Mouse (Mus musculus): Measurements from ENCODE around the gene Tshz2. TPM values are rescaled to one million over a fixed set of nuclear protein-coding genes. Genes with fewer than 3 reads are reported as not detected.

The Tshz2 gene
- total and polyA plus RNA-seq, 2 experiments from 2014 or later = 29.0 to 40.2 TPM

GRCm38 (mm10) chr2:170007426-170007958 lies 374.7 kb downstream of the Tshz2 start:
- Histone ChIP-seq H3K4me1 (ENCODE audit: insufficient read depth, low read length) (no peaks in the 10 kb centered on the region), H3K9me3 (ENCODE audit: low read length) (no peaks in the 10 kb centered on the region), H3K9ac (replicated peaks; ENCODE audit: low read length) (no peak overlapping the region), H3K27me3 (ENCODE audit: insufficient read depth, low read length) (no peaks in the 10 kb centered on the region), H3K4me2 (ENCODE audit: low read depth, low read length) (no peak overlapping the region), H3K27ac (no peak overlapping the region), H3K36me3 (ENCODE audit: insufficient read depth, low read length) (no peaks in the 10 kb centered on the region), H3K4me3 (ENCODE audit: low read length) (no peak overlapping the region)
- DNase-seq (ENCODE audit: low spot score) = no peak
- 74% methylated on average over 6 of the region's 6 CpGs for WGBS
- TF ChIP-seq CTCF (IDR thresholded peaks at IDR 0.05; ENCODE audit: low read depth) = no peak
- ATAC-seq = no peak

- TF ChIP-seq CTCF (IDR thresholded peaks at IDR 0.05; ENCODE audit: low read depth) = peak; percentile 13; the same call in 1 of the 2 replicates
- ATAC-seq = 0 out of 2 replicates have a peak, but pooled peaks have one; percentile 34
These were observed 376.9 kb downstream of the Tshz2 start for GRCm38 (mm10) chr2:170009729-170010128.

GRCm38 (mm10) chr2:170011858-170012257 lies 379.0 kb downstream of the Tshz2 start:
- H3K4me3 ChIP-seq (ENCODE audit: low read length) = no peak overlapping the region
- TF ChIP-seq CTCF (IDR thresholded peaks at IDR 0.05; ENCODE audit: low read depth) = no peak
- no peaks in the 10 kb centered on the region for H3K9me3 ChIP-seq (ENCODE audit: low read length)
- no peaks in the 10 kb centered on the region for H3K36me3 ChIP-seq (ENCODE audit: insufficient read depth, low read length)
- ATAC-seq = no peak
- 36% methylated on average over 8 of the region's 8 CpGs for WGBS
- H3K27ac ChIP-seq = no peak overlapping the region
- no peaks in the 10 kb centered on the region for H3K4me1 ChIP-seq (ENCODE audit: insufficient read depth, low read length)
- 0 out of 2 replicates have a peak overlapping the region, but pooled peaks have one; percentile 16 for H3K4me2 ChIP-seq (ENCODE audit: low read depth, low read length)
- no peaks in the 10 kb centered on the region for H3K27me3 ChIP-seq (ENCODE audit: insufficient read depth, low read length)
- no peak overlapping the region for H3K9ac ChIP-seq (replicated peaks; ENCODE audit: low read length)
- DNase-seq (ENCODE audit: low spot score) = no peak

More at GRCm38 (mm10) chr2:170009729-170010128, 376.9 kb downstream of the Tshz2 start:
- Histone ChIP-seq H3K4me1 (ENCODE audit: insufficient read depth, low read length) (no peaks in the 10 kb centered on the region), H3K36me3 (ENCODE audit: insufficient read depth, low read length) (no peaks in the 10 kb centered on the region), H3K4me2 (ENCODE audit: low read depth, low read length) (peak overlapping the region; percentile 35), H3K4me3 (ENCODE audit: low read length) (no peak overlapping the region), H3K9ac (replicated peaks; ENCODE audit: low read length) (no peak overlapping the region), H3K9me3 (ENCODE audit: low read length) (no peaks in the 10 kb centered on the region), H3K27ac (no peak overlapping the region), H3K27me3 (ENCODE audit: insufficient read depth, low read length) (no peaks in the 10 kb centered on the region)
- 14% methylated on average over 11 of the region's 11 CpGs for WGBS
- no peak for DNase-seq (ENCODE audit: low spot score)

- no peaks in the 10 kb centered on the region for H3K9me3 ChIP-seq (ENCODE audit: low read length)
- TF ChIP-seq CTCF (IDR thresholded peaks at IDR 0.05; ENCODE audit: low read depth) = no peak
- H3K4me1 ChIP-seq (ENCODE audit: insufficient read depth, low read length) = no peaks in the 10 kb centered on the region
- H3K27me3 ChIP-seq (ENCODE audit: insufficient read depth, low read length) = no peaks in the 10 kb centered on the region
- H3K4me3 ChIP-seq (ENCODE audit: low read length) = no peak overlapping the region
- 28% methylated on average over 6 of the region's 6 CpGs for WGBS
- ATAC-seq (peak; percentile 73), DNase-seq (ENCODE audit: low spot score) (peak; percentile 79)
- H3K4me2 ChIP-seq (ENCODE audit: low read depth, low read length) = no peak overlapping the region
- H3K9ac ChIP-seq (replicated peaks; ENCODE audit: low read length) = no peak overlapping the region
- H3K27ac ChIP-seq = no peak overlapping the region
- no peaks in the 10 kb centered on the region for H3K36me3 ChIP-seq (ENCODE audit: insufficient read depth, low read length)
These were observed 384.5 kb downstream of the Tshz2 start for GRCm38 (mm10) chr2:170017302-170017701.

GRCm38 (mm10) chr2:170017926-170018325 lies 385.1 kb downstream of the Tshz2 start:
- Histone ChIP-seq H3K27me3 (ENCODE audit: insufficient read depth, low read length) (no peaks in the 10 kb centered on the region), H3K4me1 (ENCODE audit: insufficient read depth, low read length) (no peaks in the 10 kb centered on the region), H3K9ac (replicated peaks; ENCODE audit: low read length) (no peak overlapping the region), H3K9me3 (ENCODE audit: low read length) (no peaks in the 10 kb centered on the region), H3K36me3 (ENCODE audit: insufficient read depth, low read length) (no peaks in the 10 kb centered on the region), H3K4me3 (ENCODE audit: low read length) (no peak overlapping the region), H3K27ac (no peak overlapping the region), H3K4me2 (ENCODE audit: low read depth, low read length) (no peak overlapping the region)
- DNase-seq (ENCODE audit: low spot score) (no peak), ATAC-seq (no peak)
- 53% methylated on average over 7 of the region's 7 CpGs for WGBS
- no peak for TF ChIP-seq CTCF (IDR thresholded peaks at IDR 0.05; ENCODE audit: low read depth)

- Histone ChIP-seq H3K4me3 (ENCODE audit: low read length) (no peak overlapping the region), H3K27ac (no peak overlapping the region), H3K4me1 (ENCODE audit: insufficient read depth, low read length) (no peaks in the 10 kb centered on the region), H3K4me2 (ENCODE audit: low read depth, low read length) (no peak overlapping the region), H3K9me3 (ENCODE audit: low read length) (no peaks in the 10 kb centered on the region; the same call in 1 of the 2 replicates), H3K36me3 (ENCODE audit: insufficient read depth, low read length) (no peaks in the 10 kb centered on the region), H3K9ac (replicated peaks; ENCODE audit: low read length) (no peak overlapping the region), H3K27me3 (ENCODE audit: insufficient read depth, low read length) (no peaks in the 10 kb centered on the region)
- WGBS = 76% methylated on average over 5 of the region's 5 CpGs
- no peak for DNase-seq (ENCODE audit: low spot score)
- ATAC-seq = no peak
- no peak for TF ChIP-seq CTCF (IDR thresholded peaks at IDR 0.05; ENCODE audit: low read depth)
These were observed 390.1 kb downstream of the Tshz2 start for GRCm38 (mm10) chr2:170022953-170023352.

- TF ChIP-seq CTCF (IDR thresholded peaks at IDR 0.05; ENCODE audit: low read depth) = no peak
- Histone ChIP-seq H3K4me3 (ENCODE audit: low read length) (no peak overlapping the region), H3K36me3 (ENCODE audit: insufficient read depth, low read length) (no peaks in the 10 kb centered on the region), H3K4me1 (ENCODE audit: insufficient read depth, low read length) (no peaks in the 10 kb centered on the region), H3K4me2 (ENCODE audit: low read depth, low read length) (no peak overlapping the region), H3K9me3 (ENCODE audit: low read length) (no peaks in the 10 kb centered on the region; the same call in 1 of the 2 replicates), H3K9ac (replicated peaks; ENCODE audit: low read length) (no peak overlapping the region), H3K27me3 (ENCODE audit: insufficient read depth, low read length) (no peaks in the 10 kb centered on the region), H3K27ac (no peak overlapping the region; the same call in 1 of the 2 replicates)
- ATAC-seq (no peak), DNase-seq (ENCODE audit: low spot score) (no peak)
- WGBS = 55% methylated on average over 9 of the region's 9 CpGs
These were observed 390.9 kb downstream of the Tshz2 start for GRCm38 (mm10) chr2:170023741-170024140.

All from hindbrain, postnatal 0 days (tissue).